Mouse (Mus musculus): ENCODE results near the gene Gm7347. TPM values are rescaled to one million over a fixed set of nuclear protein-coding genes. Genes with fewer than 3 reads are reported as not detected.
"Not testable (repeated sequence)": the region's sequence is repeated elsewhere in the genome, so short reads cannot be mapped to it uniquely, and the experiment has no call there.

Gm7347 gene
- polyA plus RNA-seq (2012; rRNA removed): not detected in 2 replicates

DNA sequence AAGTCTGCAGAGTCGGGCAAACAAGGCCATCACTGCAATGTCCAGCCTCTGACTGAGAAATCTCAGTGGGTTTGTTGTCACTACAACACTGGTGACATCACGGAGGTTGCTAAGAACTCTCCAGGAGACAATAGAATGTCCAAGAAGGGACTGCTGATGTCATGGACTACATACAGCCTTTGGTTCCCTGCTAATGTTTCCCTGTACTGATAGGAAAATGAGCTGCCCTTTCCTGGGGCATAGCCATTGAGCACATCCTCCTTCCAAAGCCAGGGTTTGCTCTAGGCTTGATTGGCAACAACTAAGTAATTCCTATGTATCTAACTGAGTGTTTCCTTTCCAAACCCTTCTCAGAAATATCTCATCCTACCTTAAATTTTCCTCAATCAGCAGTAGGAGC, at the start of gene Gm7347:
Gene Gm7347, minus strand, starts transcription at position 101 of the 400 bp plus-strand sequence.
- DNase-seq (ENCODE audit: low read depth, low spot score): not testable (repeated sequence)
- no CpG with 5 or more reads among the region's 2 CpGs for WGBS

DNA sequence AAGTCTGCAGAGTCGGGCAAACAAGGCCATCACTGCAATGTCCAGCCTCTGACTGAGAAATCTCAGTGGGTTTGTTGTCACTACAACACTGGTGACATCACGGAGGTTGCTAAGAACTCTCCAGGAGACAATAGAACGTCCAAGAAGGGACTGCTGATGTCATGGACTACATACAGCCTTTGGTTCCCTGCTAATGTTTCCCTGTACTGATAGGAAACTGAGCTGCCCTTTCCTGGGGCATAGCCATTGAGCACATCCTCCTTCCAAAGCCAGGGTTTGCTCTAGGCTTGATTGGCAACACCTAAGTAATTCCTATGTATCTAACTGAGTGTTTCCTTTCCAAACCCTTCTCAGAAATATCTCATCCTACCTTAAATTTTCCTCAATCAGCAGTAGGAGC, 46.9 kb upstream of the Gm7347 start, which contains the start of gene 5031410I06Rik:
Gene 5031410I06Rik, minus strand, starts transcription at position 101 of the 400 bp plus-strand sequence.
- no CpG with 5 or more reads among the region's 3 CpGs for WGBS
- DNase-seq (ENCODE audit: low read depth, low spot score): not testable (repeated sequence)

DNA sequence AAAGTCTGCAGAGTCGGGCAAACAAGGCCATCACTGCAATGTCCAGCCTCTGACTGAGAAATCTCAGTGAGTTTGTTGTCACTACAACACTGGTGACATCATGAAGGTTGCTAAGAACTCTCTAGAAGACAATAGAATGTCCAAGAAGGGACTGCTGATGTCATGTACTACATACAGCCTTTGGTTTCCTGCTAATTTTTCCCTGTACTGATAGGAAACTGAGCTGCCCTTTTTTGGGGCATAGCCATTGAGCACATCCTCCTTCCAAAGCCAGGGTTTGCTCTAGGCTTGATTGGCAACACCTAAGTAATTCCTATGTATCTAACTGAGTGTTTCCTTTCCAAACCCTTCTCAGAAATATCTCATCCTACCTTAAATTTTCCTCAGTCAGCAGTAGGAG, 30.8 kb upstream of the Gm7347 start, which contains the start of gene Gm10471:
Gene Gm10471, minus strand, starts transcription at position 101 of the 400 bp plus-strand sequence.
- 54% methylated on average over 1 of the region's 1 CpGs for WGBS
- DNase-seq (ENCODE audit: low read depth, low spot score): not testable (repeated sequence)

DNA sequence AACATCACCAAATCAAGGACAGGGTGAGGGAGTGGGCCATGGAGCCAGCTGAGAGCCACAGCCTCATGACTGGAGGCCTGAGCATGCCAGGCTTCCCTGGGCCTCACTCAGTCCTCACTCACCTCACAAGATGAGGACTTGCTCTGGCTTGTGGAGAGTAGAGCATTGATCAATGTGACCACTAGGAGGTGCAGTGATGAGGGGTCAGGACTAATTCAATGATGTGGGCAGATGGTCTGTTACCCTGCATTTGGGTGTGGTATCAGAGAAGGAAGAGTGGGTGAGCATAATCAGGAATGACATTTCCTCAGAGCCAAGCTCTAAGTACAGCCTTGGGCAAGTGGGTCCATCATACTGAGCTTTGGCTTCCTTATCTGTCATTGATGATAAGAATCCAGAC, 20.6 kb upstream of the Gm7347 start:
- DNase-seq (ENCODE audit: low read depth, low spot score): not testable (repeated sequence)

DNA sequence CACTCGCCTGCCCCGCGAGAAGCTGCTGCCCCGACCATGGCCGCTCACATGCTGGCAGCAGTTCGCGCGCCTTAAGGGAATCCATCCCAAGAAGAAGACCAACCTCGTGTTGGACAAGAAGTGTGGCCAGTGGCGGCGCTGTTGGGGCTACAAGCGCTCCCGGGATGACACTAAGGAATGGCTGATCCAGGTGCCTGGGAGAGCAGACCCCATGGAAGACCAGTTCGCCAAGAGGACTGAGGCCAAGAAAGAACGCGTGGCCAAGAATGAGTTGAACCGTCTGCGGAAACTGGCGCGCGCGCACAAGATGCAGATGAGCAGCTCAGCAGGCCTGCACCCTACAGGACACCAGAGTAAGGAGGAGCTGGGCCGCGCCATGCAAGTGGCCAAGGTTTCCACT, 12.3 kb upstream of the Gm7347 start:
- DNase-seq (ENCODE audit: low read depth, low spot score): no peak
- 87% methylated on average over 24 of the region's 24 CpGs for WGBS

DNA sequence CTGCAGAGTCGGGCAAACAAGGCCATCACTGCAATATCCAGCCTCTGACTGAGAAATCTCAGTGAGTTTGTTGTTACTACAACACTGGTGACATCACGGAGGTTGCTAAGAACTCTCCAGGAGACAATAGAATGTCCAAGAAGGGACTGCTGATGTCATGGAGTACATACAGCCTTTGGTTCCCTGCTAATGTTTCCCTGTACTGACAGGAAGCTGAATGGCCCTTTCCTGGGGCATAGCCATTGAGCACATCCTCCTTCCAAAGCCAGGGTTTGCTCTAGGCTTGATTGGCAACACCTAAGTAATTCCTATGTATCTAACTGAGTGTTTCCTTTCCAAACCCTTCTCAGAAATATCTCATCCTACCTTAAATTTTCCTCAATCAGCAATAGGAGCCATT, 18.9 kb downstream of the Gm7347 start, which contains the start of gene Speer4a:
Gene Speer4a, minus strand, starts transcription at position 101 of the 400 bp plus-strand sequence.
- WGBS: 62% methylated on average over 2 of the region's 2 CpGs
- DNase-seq (ENCODE audit: low read depth, low spot score): not testable (repeated sequence)

DNA sequence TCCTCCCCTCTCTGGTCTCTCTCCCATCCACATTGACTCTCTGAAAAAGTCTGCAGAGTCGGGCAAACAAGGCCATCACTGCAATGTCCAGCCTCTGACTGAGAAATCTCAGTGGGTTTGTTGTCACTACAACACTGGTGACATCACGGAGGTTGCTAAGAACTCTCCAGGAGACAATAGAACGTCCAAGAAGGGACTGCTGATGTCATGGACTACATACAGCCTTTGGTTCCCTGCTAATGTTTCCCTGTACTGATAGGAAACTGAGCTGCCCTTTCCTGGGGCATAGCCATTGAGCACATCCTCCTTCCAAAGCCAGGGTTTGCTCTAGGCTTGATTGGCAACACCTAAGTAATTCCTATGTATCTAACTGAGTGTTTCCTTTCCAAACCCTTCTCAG, 35.6 kb downstream of the Gm7347 start, which contains the start of gene Gm5862:
Gene Gm5862, minus strand, starts transcription at position 101 of the 400 bp plus-strand sequence.
- WGBS: no CpG with 5 or more reads among the region's 3 CpGs
- not testable (repeated sequence) for DNase-seq (ENCODE audit: low read depth, low spot score)

DNA sequence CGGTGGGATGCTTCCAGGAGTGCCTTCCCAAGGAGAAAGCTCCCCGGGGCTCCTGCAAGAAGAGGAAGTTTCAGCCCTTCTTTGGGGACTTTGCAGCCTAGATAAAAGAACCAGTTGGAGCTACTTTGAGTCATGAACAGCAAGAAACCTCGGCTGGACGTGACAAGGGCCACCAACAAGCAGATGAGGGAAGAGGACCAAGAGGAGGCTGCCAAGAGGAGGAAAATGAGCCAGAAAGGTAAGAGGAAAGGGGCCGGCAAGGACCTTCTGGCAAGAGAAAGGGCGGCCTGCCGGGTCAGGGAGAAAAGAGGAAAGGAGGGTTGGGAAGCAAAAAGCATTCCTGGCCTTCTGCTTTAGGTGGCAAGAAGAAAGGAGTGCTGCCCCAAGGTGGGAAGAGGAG, 50.7 kb downstream of the Gm7347 start:
- WGBS: 56% methylated on average over 7 of the region's 7 CpGs

DNA sequence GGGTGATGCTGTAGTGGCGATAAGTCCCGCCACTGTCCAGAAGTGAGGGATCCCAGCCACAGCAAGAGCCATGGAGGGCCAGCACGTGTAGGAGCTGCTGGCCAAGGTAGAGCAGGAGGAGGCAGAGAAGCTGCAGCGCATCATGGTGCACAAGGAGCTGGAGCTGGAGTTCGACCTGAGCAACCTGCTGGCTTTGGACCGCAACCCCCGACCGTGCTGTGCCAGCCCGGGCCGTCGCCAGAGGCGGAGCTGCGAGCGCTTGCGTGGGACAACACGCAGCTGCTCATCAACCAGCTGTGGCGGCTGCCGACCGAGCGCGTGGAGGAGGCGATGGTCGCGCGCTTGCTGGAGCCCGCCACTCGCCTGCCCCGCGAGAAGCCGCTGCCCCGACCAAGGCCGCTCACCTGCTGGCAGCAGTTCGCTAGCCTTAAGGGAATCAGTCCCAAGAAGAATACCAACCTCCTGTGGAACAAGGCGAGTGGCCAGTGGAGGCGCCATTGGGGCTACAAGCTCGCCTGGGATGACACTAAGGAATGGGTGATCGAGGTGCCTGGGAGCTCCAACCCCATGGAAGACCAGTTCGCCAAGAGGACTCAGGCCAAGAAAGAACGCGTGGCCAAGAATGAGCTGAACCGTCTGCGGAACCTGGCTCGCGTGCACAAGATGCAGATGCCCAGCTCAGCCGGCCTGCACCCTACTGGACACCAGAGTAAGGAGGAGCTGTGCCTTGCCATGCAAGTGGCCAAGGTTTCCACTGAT, 51.3 kb downstream of the Gm7347 start:
- DNase-seq (ENCODE audit: low read depth, low spot score): not testable (repeated sequence)
- WGBS: 18% methylated on average over 45 of the region's 45 CpGs

More for the DNA sequence above, 50.7 kb downstream of the Gm7347 start:
- DNase-seq (ENCODE audit: low read depth, low spot score): not testable (repeated sequence)

DNA sequence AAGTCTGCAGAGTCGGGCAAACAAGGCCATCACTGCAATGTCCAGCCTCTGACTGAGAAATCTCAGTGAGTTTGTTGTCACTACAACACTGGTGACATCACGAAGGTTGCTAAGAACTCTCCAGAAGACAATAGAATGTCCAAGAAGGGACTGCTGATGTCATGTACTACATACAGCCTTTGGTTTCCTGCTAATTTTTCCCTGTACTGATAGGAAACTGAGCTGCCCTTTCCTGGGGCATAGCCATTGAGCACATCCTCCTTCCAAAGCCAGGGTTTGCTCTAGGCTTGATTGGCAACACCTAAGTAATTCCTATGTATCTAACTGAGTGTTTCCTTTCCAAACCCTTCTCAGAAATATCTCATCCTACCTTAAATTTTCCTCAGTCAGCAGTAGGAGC, 53.7 kb downstream of the Gm7347 start, which contains the start of gene Gm1979:
Gene Gm1979, minus strand, starts transcription at position 101 of the 400 bp plus-strand sequence.
- DNase-seq (ENCODE audit: low read depth, low spot score): not testable (repeated sequence)
- 89% methylated on average over 1 of the region's 2 CpGs for WGBS

Other genes with a start within 250 kb of the Gm7347 start
- not detected in 2 replicates for gene Gm21663, start 116.2 kb downstream of the Gm7347 start, polyA plus RNA-seq (2012; rRNA removed)
- not detected in 2 replicates for gene Gm21671, start 104.2 kb downstream of the Gm7347 start, polyA plus RNA-seq (2012; rRNA removed)
- not detected in 2 replicates for gene Gm21680, start 85.9 kb downstream of the Gm7347 start, polyA plus RNA-seq (2012; rRNA removed)
- gene Gm21698, start 69.9 kb downstream of the Gm7347 start, polyA plus RNA-seq (2012; rRNA removed): not detected in 2 replicates
- not detected in 2 replicates for gene Gm1979, start 53.8 kb downstream of the Gm7347 start, polyA plus RNA-seq (2012; rRNA removed)
- gene Gm5862, start 35.7 kb downstream of the Gm7347 start, polyA plus RNA-seq (2012; rRNA removed): not detected in 2 replicates
- not detected in 2 replicates for gene Speer4a, start 19.0 kb downstream of the Gm7347 start, polyA plus RNA-seq (2012; rRNA removed)
- not detected in 2 replicates for gene Gm10471, start 30.7 kb upstream of the Gm7347 start, polyA plus RNA-seq (2012; rRNA removed)
- gene 5031410I06Rik, start 46.8 kb upstream of the Gm7347 start, polyA plus RNA-seq (2012; rRNA removed): not detected in 2 replicates
- not detected in 2 replicates for gene Gm10220, start 62.8 kb upstream of the Gm7347 start, polyA plus RNA-seq (2012; rRNA removed)
- gene Gm7361, start 199.1 kb upstream of the Gm7347 start, polyA plus RNA-seq (2012; rRNA removed): not detected in 2 replicates

Measured in large intestine, adult 2 months (tissue).